Mouse (Mus musculus) forebrain, embryonic 11.5 days (tissue): ENCODE data around the gene Gprc5a. TPM values are rescaled to one million over a fixed set of nuclear protein-coding genes. Genes with fewer than 3 reads are reported as not detected.

Source experiments
- ATAC-seq: fragments of 200-750 bp; cut with Nextera tagmentation; replicated peaks from 2 replicates; pipeline ENCODE4 v1.8.0; 2017; ENCODE audit warnings: moderate TSS enrichment; ENCODE audit not compliant: low FRiP score
- DNase-seq: peaks from one replicate; pipeline ENCODE4 v3.0.0-alpha.2; 2017; ENCODE audit warnings: low spot score
- H3K27ac ChIP-seq: fragments of 300-500 bp; sonication (generic); 2 replicates; pipeline ENCODE4 v1.5.1; 2014; ENCODE audit warnings: low read depth, low read length
- H3K27me3 ChIP-seq: fragments of 300-500 bp; sonication (generic); 2 replicates; pipeline ENCODE4 v1.6.1; 2014; ENCODE audit warnings: mild to moderate bottlenecking, low read length, mixed read lengths; ENCODE audit not compliant: control insufficient read depth, insufficient read depth
- H3K36me3 ChIP-seq: fragments of 300-500 bp; sonication (generic); 2 replicates; pipeline ENCODE4 v1.6.1; 2014; ENCODE audit warnings: mild to moderate bottlenecking, low read length, moderate library complexity, mixed read lengths; ENCODE audit not compliant: control insufficient read depth, insufficient read depth
- H3K4me1 ChIP-seq: fragments of 300-500 bp; sonication (generic); replicated peaks from 2 replicates; pipeline ENCODE4 v1.6.1; 2014; ENCODE audit warnings: low read length, mixed read lengths; ENCODE audit not compliant: control insufficient read depth, insufficient read depth
- H3K4me2 ChIP-seq: fragments of 300-500 bp; sonication (generic); 2 replicates; pipeline ENCODE4 v1.6.1; 2014; ENCODE audit warnings: low read depth, mild to moderate bottlenecking, low read length, moderate library complexity, mixed read lengths; ENCODE audit not compliant: severe bottlenecking
- H3K4me3 ChIP-seq: fragments of 300-500 bp; sonication (generic); 2 replicates; pipeline ENCODE4 v1.5.1; 2014; ENCODE audit warnings: low read depth, low read length
- H3K9ac ChIP-seq: fragments of 300-500 bp; sonication (generic); 2 replicates; pipeline ENCODE4 v1.6.1; 2014; ENCODE audit warnings: low read length
- H3K9me3 ChIP-seq: fragments of 300-500 bp; sonication (generic); 2 replicates; pipeline ENCODE4 v1.6.1; 2016; ENCODE audit warnings: low read length, mixed read lengths; ENCODE audit not compliant: control insufficient read depth
- WGBS: fragments of 180-500 bp; shearing (Covaris S2); extraction: QIAGEN DNeasy Blood & Tissue Kit; methylation state at CpG from one replicate; pipeline ENCODE4 v1.1.7; 2014; 5-methylcytosine and 5-hydroxymethylcytosine counted together
- polyA plus RNA-seq: library from polyadenylated mRNA; unstranded; fragments of >200 nt; fragmentation: Nextera tagmentation; extraction: Ambion mirVana; gene quantifications from 2 replicates; pipeline ENCODE4 v1.2.1, GENCODE M21; 2014

The Gprc5a gene
- polyA plus RNA-seq, 1 experiment from 2014 or later: 2.7 TPM

DNA sequence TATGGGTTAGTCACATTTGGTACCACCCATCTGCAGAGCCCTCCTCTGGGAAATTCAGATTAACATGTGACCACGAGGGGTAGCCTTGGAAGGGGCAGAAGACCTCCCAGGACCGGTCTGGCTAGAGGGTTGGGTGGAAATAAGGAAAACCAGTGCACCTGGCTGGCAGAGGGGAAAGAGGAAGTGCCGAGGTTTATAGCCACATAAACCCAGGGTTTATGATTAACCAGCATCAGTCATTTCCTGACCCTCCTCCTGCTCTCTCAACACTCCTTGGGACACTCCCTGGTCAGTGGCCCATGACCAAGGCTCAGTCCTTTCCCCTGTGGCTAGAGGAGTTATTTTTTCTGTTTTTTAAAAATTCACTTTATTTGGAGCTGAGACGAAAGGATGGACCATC lies 36.2 kb upstream of the Gprc5a start:
- Histone ChIP-seq H3K36me3 (no peaks in the 10 kb centered on the region), H3K27me3 (no peaks in the 10 kb centered on the region), H3K4me3 (no peak overlapping the region), H3K27ac (no peak overlapping the region), H3K4me2 (no peak overlapping the region), H3K9me3 (no peaks in the 10 kb centered on the region), H3K4me1 (no peaks in the 10 kb centered on the region), H3K9ac (no peak overlapping the region)
- WGBS: 80% methylated on average over 4 of the region's 4 CpGs
- no peak for ATAC-seq
- DNase-seq: no peak

DNA sequence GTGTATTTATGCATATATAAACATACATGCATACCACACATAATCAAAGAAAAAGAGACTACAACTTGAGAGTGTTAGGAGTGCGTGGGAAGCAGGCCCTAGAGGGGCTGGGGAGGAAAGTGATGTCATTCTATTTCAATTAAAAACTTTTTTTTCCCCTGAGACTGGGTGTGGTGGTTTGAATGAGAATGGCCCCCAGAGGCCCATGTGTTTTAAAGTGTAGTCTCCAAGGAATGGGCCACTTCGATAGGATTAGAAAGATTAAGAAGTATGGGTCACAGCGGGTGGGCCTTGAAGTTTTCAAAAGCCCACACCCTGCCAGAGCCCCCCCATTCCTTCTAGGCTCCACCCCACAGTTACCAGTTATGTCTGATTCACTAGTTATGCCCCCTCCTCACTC lies 26.8 kb upstream of the Gprc5a start:
- DNase-seq (no peak), ATAC-seq (peak; percentile 64)
- Histone ChIP-seq H3K27ac (no peak overlapping the region), H3K9me3 (no peaks in the 10 kb centered on the region), H3K27me3 (peaks cover 3% of the 10 kb centered on the region; the same call in 1 of the 2 replicates), H3K4me2 (no peak overlapping the region), H3K36me3 (no peaks in the 10 kb centered on the region), H3K4me1 (peaks cover 2% of the 10 kb centered on the region; the same call in 1 of the 2 replicates), H3K4me3 (no peak overlapping the region), H3K9ac (no peak overlapping the region)
- 29% methylated on average over 3 of the region's 3 CpGs for WGBS

DNA sequence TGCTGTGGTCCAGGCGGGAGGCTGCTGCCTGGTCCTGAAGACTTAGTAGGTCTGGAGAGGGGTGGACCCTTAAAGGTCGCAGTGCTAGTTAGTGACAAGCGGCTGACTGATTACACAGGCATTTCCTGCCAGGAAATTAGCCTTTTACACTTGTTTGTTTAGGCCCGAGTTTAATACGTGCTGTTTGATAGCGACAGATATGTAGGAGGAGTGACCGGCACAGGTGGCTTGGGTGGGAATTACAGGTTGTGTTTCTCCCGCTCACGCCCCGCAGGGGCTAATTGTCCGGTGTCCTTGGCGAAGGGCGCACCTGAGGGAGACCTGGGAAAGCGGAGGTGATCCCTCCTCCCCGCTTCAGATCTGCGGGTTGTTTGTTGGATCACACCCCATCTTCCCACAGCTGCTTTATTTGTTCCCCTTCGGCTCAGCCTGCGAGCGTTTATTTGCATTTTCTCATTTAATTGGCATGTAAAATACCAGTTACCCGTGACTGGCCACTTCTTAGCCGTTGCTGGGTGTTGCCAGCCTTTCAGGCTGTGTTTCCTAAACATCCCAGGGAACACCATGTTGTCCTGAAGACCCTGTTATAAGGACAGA lies 25.1 kb upstream of the Gprc5a start:
- ATAC-seq (no peak), DNase-seq (no peak)
- Histone ChIP-seq H3K4me1 (peaks cover 2% of the 10 kb centered on the region; the same call in 1 of the 2 replicates), H3K4me3 (no peak overlapping the region), H3K9ac (no peak overlapping the region), H3K36me3 (no peaks in the 10 kb centered on the region), H3K27ac (no peak overlapping the region), H3K9me3 (no peaks in the 10 kb centered on the region), H3K4me2 (0 out of 2 replicates have a peak overlapping the region, but pooled peaks have one; percentile 26), H3K27me3 (peaks cover 3% of the 10 kb centered on the region; the same call in 1 of the 2 replicates)
- 10% methylated on average over 21 of the region's 21 CpGs for WGBS

DNA sequence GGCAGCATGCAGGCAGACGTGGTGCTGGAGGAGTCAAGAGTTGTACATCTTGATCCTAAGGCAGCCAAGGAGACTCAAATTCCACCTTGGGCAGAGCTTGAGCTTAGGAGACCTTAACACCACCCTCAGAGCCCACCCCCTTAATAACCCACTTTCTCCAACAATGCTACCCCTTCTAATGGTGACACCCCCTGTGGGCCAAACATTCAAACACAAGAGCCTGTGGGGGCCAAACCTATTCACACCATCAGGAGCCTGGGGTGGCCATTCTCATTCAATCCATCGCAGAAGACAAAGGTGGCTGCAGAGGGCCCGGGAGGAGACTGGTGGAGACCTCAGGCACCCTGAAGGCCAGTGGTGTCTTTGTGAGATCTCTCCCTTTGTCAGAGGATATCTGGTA lies 23.5 kb upstream of the Gprc5a start:
- Histone ChIP-seq H3K27ac (no peak overlapping the region), H3K4me1 (peaks cover 2% of the 10 kb centered on the region; the same call in 1 of the 2 replicates), H3K4me2 (no peak overlapping the region), H3K4me3 (no peak overlapping the region), H3K9ac (no peak overlapping the region), H3K9me3 (no peaks in the 10 kb centered on the region), H3K36me3 (no peaks in the 10 kb centered on the region), H3K27me3 (peaks cover 3% of the 10 kb centered on the region; the same call in 1 of the 2 replicates)
- ATAC-seq: no peak
- WGBS: 39% methylated on average over 3 of the region's 3 CpGs
- no peak for DNase-seq

DNA sequence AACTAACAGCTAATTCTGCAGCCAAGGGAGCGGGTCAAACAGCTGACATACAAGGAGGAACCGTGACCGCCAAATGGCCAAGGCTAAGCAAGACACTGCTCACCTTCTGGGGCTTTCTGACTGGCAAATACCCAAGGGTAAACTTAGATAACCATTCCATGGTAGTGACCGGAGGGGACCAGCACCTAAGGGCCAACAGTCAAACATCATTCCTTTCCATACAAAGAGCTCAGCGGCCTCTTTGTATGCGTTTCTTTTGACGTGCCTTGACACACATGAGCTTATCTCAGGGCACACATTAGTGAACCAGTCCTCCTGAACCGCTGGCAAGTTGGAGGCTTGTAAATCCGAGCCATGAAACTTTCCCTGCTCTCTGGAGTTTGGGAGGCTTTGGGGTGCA lies 18.2 kb upstream of the Gprc5a start:
- no peaks in the 10 kb centered on the region for H3K27me3 ChIP-seq
- H3K4me1 ChIP-seq: no peaks in the 10 kb centered on the region
- H3K27ac ChIP-seq: no peak overlapping the region
- H3K36me3 ChIP-seq: no peaks in the 10 kb centered on the region
- ATAC-seq: no peak
- no peak overlapping the region for H3K4me3 ChIP-seq
- no peak for DNase-seq
- H3K9ac ChIP-seq: no peak overlapping the region
- H3K9me3 ChIP-seq: no peaks in the 10 kb centered on the region
- 78% methylated on average over 9 of the region's 9 CpGs for WGBS
- no peak overlapping the region for H3K4me2 ChIP-seq

DNA sequence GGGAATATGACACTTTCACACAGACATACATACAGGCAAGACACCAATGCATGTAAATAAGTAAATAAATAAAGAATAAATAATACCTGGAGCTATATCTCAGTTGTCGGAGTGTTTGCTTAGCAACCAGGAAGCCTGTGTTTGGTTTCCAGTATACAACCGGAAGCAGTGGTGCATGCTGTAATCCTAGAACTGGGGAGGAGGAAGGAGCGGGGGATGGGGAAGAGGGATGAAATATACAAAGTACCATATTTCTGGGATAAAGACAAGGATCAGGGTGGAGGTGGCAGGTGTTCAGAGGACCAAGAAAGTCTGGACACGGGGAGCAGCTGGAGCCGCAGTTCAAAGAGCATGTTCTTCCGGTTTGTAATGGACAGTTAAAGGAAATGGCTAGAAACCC lies 16.9 kb upstream of the Gprc5a start:
- H3K27ac ChIP-seq: no peak overlapping the region
- no peaks in the 10 kb centered on the region for H3K9me3 ChIP-seq
- no peak overlapping the region for H3K4me3 ChIP-seq
- 88% methylated on average over 6 of the region's 6 CpGs for WGBS
- no peaks in the 10 kb centered on the region for H3K4me1 ChIP-seq
- no peaks in the 10 kb centered on the region for H3K27me3 ChIP-seq
- no peak overlapping the region for H3K9ac ChIP-seq
- no peaks in the 10 kb centered on the region for H3K36me3 ChIP-seq
- DNase-seq (no peak), ATAC-seq (no peak)
- H3K4me2 ChIP-seq: no peak overlapping the region

DNA sequence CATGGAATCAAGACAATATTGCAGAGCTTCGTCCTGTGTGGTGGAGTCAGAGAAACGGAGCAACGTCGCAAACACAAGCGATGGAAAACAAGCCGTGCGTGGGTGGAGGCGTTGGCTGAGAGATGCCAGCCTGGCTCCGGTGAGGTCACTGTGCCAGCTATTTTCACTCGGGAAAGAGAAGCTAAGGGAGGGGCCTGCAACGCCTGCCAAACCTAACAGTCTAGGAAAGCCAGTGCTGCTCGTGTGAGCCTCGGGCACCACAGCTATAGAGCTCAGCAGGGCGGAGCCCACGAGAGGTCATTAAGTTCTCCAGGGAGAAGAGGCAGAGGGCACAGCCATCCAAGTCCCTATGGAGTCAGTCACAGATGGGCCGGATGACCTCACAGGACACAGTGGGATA lies 16.5 kb upstream of the Gprc5a start:
- Histone ChIP-seq H3K9ac (no peak overlapping the region), H3K27me3 (no peaks in the 10 kb centered on the region), H3K9me3 (no peaks in the 10 kb centered on the region), H3K27ac (no peak overlapping the region), H3K4me2 (no peak overlapping the region), H3K4me3 (no peak overlapping the region), H3K4me1 (no peaks in the 10 kb centered on the region), H3K36me3 (no peaks in the 10 kb centered on the region)
- ATAC-seq (no peak), DNase-seq (no peak)
- 87% methylated on average over 16 of the region's 16 CpGs for WGBS

DNA sequence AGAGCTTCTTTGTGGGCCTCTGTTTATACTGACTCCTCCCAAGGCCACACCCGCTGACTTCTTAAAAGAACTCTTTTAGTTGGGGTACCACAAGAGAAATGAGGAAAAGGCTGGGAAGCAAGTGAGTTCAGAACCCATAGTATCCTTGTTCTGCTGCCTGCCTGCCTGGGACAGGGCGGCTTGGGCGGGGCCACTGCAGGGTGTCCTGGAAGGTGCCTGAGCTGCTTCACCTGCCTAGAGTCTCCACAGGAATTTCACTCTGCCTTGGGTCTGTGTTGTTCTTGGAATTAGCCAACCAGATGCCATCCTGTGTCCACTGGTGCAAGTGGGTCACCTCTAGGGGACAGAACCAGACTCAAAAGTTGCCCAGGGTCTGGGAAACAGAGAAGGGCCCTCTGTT lies 11.7 kb upstream of the Gprc5a start:
- ATAC-seq: no peak
- H3K9me3 ChIP-seq: no peaks in the 10 kb centered on the region
- no peaks in the 10 kb centered on the region for H3K36me3 ChIP-seq
- no peak overlapping the region for H3K4me3 ChIP-seq
- no peak overlapping the region for H3K27ac ChIP-seq
- H3K4me1 ChIP-seq: no peaks in the 10 kb centered on the region
- DNase-seq: no peak
- no peak overlapping the region for H3K4me2 ChIP-seq
- H3K27me3 ChIP-seq: no peaks in the 10 kb centered on the region
- H3K9ac ChIP-seq: no peak overlapping the region
- WGBS: 72% methylated on average over 3 of the region's 3 CpGs

DNA sequence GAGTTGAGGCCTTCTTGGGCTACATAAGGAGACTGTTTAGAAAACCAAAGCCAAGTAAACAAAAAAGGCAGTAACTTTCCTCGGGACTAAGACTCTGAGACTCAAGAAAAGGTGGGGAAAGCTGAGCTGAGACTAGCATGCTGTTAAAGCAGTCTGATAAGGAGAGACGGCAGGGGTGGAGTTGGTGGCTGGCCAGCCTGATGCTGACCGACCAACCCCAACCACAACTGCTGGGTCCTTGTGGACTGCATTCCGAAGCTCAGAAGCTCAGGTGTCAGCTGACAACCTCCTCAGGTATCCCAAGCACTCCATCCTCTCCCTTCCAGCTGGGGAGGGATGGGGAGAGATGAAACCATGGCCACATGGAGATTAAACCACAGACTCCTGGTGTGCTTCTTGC lies 9.6 kb upstream of the Gprc5a start:
- DNase-seq (no peak), ATAC-seq (no peak)
- H3K9ac ChIP-seq: no peak overlapping the region
- 72% methylated on average over 4 of the region's 4 CpGs for WGBS
- H3K36me3 ChIP-seq: no peaks in the 10 kb centered on the region
- no peaks in the 10 kb centered on the region for H3K4me1 ChIP-seq
- no peaks in the 10 kb centered on the region for H3K9me3 ChIP-seq
- H3K27me3 ChIP-seq: no peaks in the 10 kb centered on the region
- H3K4me3 ChIP-seq: no peak overlapping the region
- H3K4me2 ChIP-seq: no peak overlapping the region
- H3K27ac ChIP-seq: no peak overlapping the region
